Mouse (Mus musculus) small intestine, adult 2 months (tissue): Measurements from ENCODE around the gene Fto. TPM values are rescaled to one million over a fixed set of nuclear protein-coding genes. Genes with fewer than 3 reads are reported as not detected.

Experiments used
- H3K27ac ChIP-seq: fragments of 200-500 bp; 2 replicates; pipeline ENCODE4 v1.5.1; 2012; ENCODE audit warnings: low read depth, low read length, control low read depth, inconsistent platforms; ENCODE audit not compliant: insufficient read depth
- H3K27me3 ChIP-seq: fragments of 200-500 bp; 2 replicates; pipeline ENCODE4 v1.6.1; 2012; ENCODE audit warnings: mild to moderate bottlenecking, moderate library complexity, low read length, inconsistent platforms; ENCODE audit not compliant: control insufficient read depth, insufficient read depth
- H3K36me3 ChIP-seq: fragments of 200-500 bp; 2 replicates; pipeline ENCODE4 v1.6.1; 2012; ENCODE audit warnings: mild to moderate bottlenecking, low read length, control low read depth, inconsistent platforms; ENCODE audit not compliant: control insufficient read depth, insufficient read depth
- H3K4me1 ChIP-seq: fragments of 200-500 bp; 2 replicates; pipeline ENCODE4 v1.6.1; 2012; ENCODE audit warnings: low read length, inconsistent platforms, mixed read lengths; ENCODE audit not compliant: control insufficient read depth, insufficient read depth, insufficient read length
- H3K4me3 ChIP-seq: fragments of 200-500 bp; 2 replicates; pipeline ENCODE4 v1.5.1; 2012; ENCODE audit warnings: low read depth, mild to moderate bottlenecking, control low read depth, inconsistent platforms, low read length, moderate library complexity
- CTCF ChIP-seq: fragments of 200-500 bp; IDR thresholded peaks from 2 replicates; pipeline ENCODE4 v1.5.1; 2012; ENCODE audit warnings: low read depth, mild to moderate bottlenecking, control low read depth, inconsistent platforms, low read length, moderate library complexity, mixed read lengths; ENCODE audit not compliant: insufficient replicate concordance, insufficient read length; ENCODE audit errors: extremely low read depth
- POLR2A ChIP-seq: fragments of 200-500 bp; IDR thresholded peaks from 2 replicates; pipeline ENCODE4 v1.6.1; 2012; ENCODE audit warnings: low read depth, mild to moderate bottlenecking, control low read depth, inconsistent platforms, low read length, moderate library complexity
- WGBS: fragments of 180-500 bp; shearing (Covaris S2); methylation state at CpG from one replicate; pipeline ENCODE4 v1.1.7; 2018; 5-methylcytosine and 5-hydroxymethylcytosine counted together
- polyA plus RNA-seq: library from polyadenylated mRNA; depleted of rRNA; stranded (reverse); fragments of >200 nt; gene quantifications from 2 replicates; pipeline ENCODE4 v1.2.3, GENCODE M21; 2012

The Fto gene
- polyA plus RNA-seq, 1 experiment: 7.3 TPM

- Histone ChIP-seq H3K4me3 (no peak overlapping the region), H3K36me3 (no peaks in the 10 kb centered on the region), H3K4me1 (no peaks in the 10 kb centered on the region), H3K27me3 (no peaks in the 10 kb centered on the region), H3K27ac (no peak overlapping the region)
- no peak for TF ChIP-seq POLR2A
- 89% methylated on average over 14 of the region's 14 CpGs for WGBS
These were observed 286.1 kb downstream of the Fto start for GRCm38 (mm10) chr8:91599349-91599837.

DNA sequence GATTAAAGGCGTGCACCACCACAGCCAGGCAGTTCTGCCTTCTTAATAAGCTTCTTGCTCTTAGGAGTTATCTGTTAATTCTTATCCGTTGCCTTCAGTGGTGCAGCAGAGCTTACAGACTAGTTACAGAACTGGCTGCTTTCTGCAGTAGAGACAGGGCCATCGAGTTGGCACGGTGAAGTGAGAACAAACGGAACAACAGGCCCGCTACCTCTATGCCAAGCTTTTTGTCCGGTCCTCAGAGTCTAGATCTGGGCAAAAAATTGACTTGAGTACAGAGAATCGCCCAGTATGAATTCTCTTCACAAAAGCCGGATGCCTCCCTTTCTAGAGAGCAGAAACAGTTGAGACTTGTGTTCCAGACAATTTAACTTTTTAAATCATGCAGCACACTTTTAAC is 290.4 kb downstream of the Fto start:
- TF ChIP-seq POLR2A: no peak
- TF ChIP-seq CTCF: no peak
- H3K27me3 ChIP-seq: no peaks in the 10 kb centered on the region
- H3K27ac ChIP-seq: no peak overlapping the region
- no peaks in the 10 kb centered on the region for H3K36me3 ChIP-seq
- H3K4me3 ChIP-seq: no peak overlapping the region
- H3K4me1 ChIP-seq: no peaks in the 10 kb centered on the region
- WGBS: 93% methylated on average over 9 of the region's 9 CpGs

DNA sequence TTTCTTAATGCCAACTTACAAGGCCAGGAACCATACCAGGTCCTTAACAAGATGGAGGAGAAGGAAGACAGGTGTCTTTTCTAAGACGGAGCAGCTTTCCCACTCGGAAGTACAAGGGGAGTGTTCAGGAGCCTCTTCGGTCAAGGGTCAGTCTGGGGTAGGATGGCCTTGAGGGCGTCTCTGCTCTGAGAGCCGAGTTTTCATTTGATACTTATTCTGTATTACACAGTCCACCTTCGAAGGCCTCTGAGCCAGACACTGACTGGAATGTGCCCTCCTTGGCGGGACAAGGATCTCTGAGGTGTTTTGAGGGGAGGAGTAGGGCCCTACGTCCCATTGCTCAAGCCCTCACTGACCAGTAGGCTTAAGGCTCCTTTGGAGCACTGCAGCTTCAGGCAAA is 292.6 kb downstream of the Fto start:
- H3K4me1 ChIP-seq: no peaks in the 10 kb centered on the region
- no peaks in the 10 kb centered on the region for H3K27me3 ChIP-seq
- 83% methylated on average over 8 of the region's 8 CpGs for WGBS
- H3K36me3 ChIP-seq: no peaks in the 10 kb centered on the region
- no peak for TF ChIP-seq CTCF
- TF ChIP-seq POLR2A: no peak
- H3K4me3 ChIP-seq: no peak overlapping the region
- no peak overlapping the region for H3K27ac ChIP-seq

DNA sequence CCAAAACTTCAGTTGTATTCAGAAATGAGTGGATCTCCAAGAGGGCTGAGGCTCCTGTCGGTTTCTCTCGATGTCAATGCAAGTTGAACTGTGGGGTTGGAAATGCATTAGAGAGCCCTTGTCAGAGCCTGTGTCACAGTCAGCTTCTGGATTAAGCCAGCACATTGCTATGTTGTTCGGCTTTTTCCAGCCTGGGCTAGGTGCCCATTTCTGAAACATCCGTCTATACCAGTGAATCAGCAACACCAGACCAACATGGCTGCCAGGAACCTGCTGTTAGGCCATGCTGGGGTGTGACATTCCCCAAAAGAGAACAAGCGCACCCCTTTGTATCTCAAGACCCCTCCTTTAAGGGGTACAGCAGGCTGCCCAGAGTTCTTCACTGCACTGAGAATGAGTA is 293.8 kb downstream of the Fto start:
- no peak overlapping the region for H3K4me3 ChIP-seq
- H3K27me3 ChIP-seq: no peaks in the 10 kb centered on the region
- H3K27ac ChIP-seq: no peak overlapping the region
- WGBS: 86% methylated on average over 5 of the region's 5 CpGs
- TF ChIP-seq POLR2A (no peak), CTCF (no peak)
- no peaks in the 10 kb centered on the region for H3K4me1 ChIP-seq
- no peaks in the 10 kb centered on the region for H3K36me3 ChIP-seq

DNA sequence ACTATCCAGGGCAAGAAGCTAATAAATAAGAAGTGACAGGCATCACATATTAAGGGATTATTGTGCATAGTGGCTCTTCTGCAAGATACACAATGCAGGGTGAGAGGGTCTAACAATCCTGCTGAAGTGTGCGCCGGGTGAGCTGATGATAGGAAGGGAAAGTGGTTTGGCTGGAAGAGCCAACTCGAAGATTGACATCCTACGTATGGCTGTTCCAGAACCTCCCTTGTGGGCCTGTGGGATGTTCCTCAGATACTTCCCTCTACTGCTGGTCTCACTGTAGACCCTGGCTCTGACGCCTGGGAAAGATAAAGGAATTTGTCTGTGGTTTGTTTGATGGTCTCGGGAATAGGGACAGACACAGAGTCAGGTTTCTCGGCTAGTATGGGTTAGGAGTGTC is 297.9 kb downstream of the Fto start:
- Histone ChIP-seq H3K27ac (no peak overlapping the region), H3K4me1 (no peaks in the 10 kb centered on the region), H3K4me3 (no peak overlapping the region), H3K36me3 (no peaks in the 10 kb centered on the region), H3K27me3 (no peaks in the 10 kb centered on the region)
- 86% methylated on average over 7 of the region's 7 CpGs for WGBS
- TF ChIP-seq POLR2A: no peak
- TF ChIP-seq CTCF: no peak

- no peaks in the 10 kb centered on the region for H3K27me3 ChIP-seq
- no peaks in the 10 kb centered on the region for H3K4me1 ChIP-seq
- 90% methylated on average over 14 of the region's 14 CpGs for WGBS
- no peak overlapping the region for H3K4me3 ChIP-seq
- no peaks in the 10 kb centered on the region for H3K36me3 ChIP-seq
- no peak overlapping the region for H3K27ac ChIP-seq
- no peak for TF ChIP-seq CTCF
- TF ChIP-seq POLR2A: no peak
These were observed 298.5 kb downstream of the Fto start for GRCm38 (mm10) chr8:91611723-91612362.

- Histone ChIP-seq H3K36me3 (no peaks in the 10 kb centered on the region), H3K27ac (no peak overlapping the region), H3K27me3 (no peaks in the 10 kb centered on the region), H3K4me1 (no peaks in the 10 kb centered on the region), H3K4me3 (no peak overlapping the region)
- TF ChIP-seq CTCF: no peak
- no peak for TF ChIP-seq POLR2A
- 79% methylated on average over 18 of the region's 18 CpGs for whole genome bisulfite sequencing
These were observed 299.2 kb downstream of the Fto start for GRCm38 (mm10) chr8:91612387-91613130.
